Mouse (Mus musculus) layer of hippocampus, adult 2 months (tissue): ENCODE results near the gene Corin. TPM values are rescaled to one million over a fixed set of nuclear protein-coding genes. Genes with fewer than 3 reads are reported as not detected.

Source experiments
- DNase-seq, 2 experiments: peaks; one replicate each; pipeline ENCODE4 v3.0.0; 2022; ENCODE audit warnings: low spot score in 2 of 2
- H3K27ac ChIP-seq: fragments of 200-600 bp; 2 replicates; pipeline ENCODE4 v1.8.1; 2022
- H3K4me3 ChIP-seq: fragments of 200-600 bp; 2 replicates; pipeline ENCODE4 v1.8.1; 2022; ENCODE audit warnings: mild to moderate bottlenecking
- CTCF ChIP-seq: fragments of 200-600 bp; conservative IDR thresholded peaks from 2 replicates; pipeline ENCODE4 v1.8.1; 2022; ENCODE audit warnings: antibody characterized with exemption, mild to moderate bottlenecking, moderate library complexity
- total RNA-seq, 2 experiments: library from RNA; stranded (reverse); gene quantifications; 2 replicates each; pipeline ENCODE4 v1.2.3; 2021

The Corin gene
- total RNA-seq, 2 experiments from 2014 or later = 0.15 to 0.28 TPM

GRCm38 (mm10) chr5:72425342-72426010, 78.8 kb downstream of the Corin start:
- no peak overlapping the region; the same call in 1 of the 2 replicates for H3K27ac ChIP-seq
- H3K4me3 ChIP-seq = no peak overlapping the region
- peak in 1 of 2 experiments; percentile 10 for DNase-seq
- no peak for TF ChIP-seq CTCF

- Histone ChIP-seq H3K4me3 (no peak overlapping the region), H3K27ac (no peak overlapping the region)
- no peak for TF ChIP-seq CTCF
- DNase-seq = no peak
Observed at GRCm38 (mm10) chr5:72411874-72412329, 92.4 kb downstream of the Corin start.

- no peak overlapping the region for H3K4me3 ChIP-seq
- no peak overlapping the region for H3K27ac ChIP-seq
- no peak for DNase-seq
- TF ChIP-seq CTCF = no peak
Observed at GRCm38 (mm10) chr5:72410841-72411240, 93.4 kb downstream of the Corin start.

- Histone ChIP-seq H3K4me3 (no peak overlapping the region), H3K27ac (no peak overlapping the region)
- no peak for DNase-seq
- TF ChIP-seq CTCF = no peak
Observed at GRCm38 (mm10) chr5:72403376-72403775, 100.9 kb downstream of the Corin start.

GRCm38 (mm10) chr5:72402913-72403312, 101.4 kb downstream of the Corin start:
- H3K27ac ChIP-seq = no peak overlapping the region
- TF ChIP-seq CTCF = no peak
- DNase-seq = no peak

GRCm38 (mm10) chr5:72401778-72402177, 102.5 kb downstream of the Corin start:
- TF ChIP-seq CTCF = no peak
- no peak for DNase-seq
- H3K4me3 ChIP-seq = no peak overlapping the region
- no peak overlapping the region for H3K27ac ChIP-seq

More at GRCm38 (mm10) chr5:72402913-72403312, 101.4 kb downstream of the Corin start:
- no peak overlapping the region for H3K4me3 ChIP-seq

- Histone ChIP-seq H3K4me3 (no peak overlapping the region), H3K27ac (no peak overlapping the region)
- no peak for DNase-seq
- TF ChIP-seq CTCF = no peak
Observed at GRCm38 (mm10) chr5:72401251-72401650, 103.0 kb downstream of the Corin start.

- no peak for TF ChIP-seq CTCF
- DNase-seq = no peak
- no peak overlapping the region for H3K4me3 ChIP-seq
- no peak overlapping the region for H3K27ac ChIP-seq
Observed at GRCm38 (mm10) chr5:72382148-72382547, 122.1 kb downstream of the Corin start.

GRCm38 (mm10) chr5:72380616-72381015, 123.7 kb downstream of the Corin start:
- no peak overlapping the region for H3K4me3 ChIP-seq
- no peak for TF ChIP-seq CTCF
- H3K27ac ChIP-seq = no peak overlapping the region
- DNase-seq = no peak

GRCm38 (mm10) chr5:72368004-72368403, 136.3 kb downstream of the Corin start:
- no peak for TF ChIP-seq CTCF
- DNase-seq = no peak
- H3K4me3 ChIP-seq = no peak overlapping the region
- H3K27ac ChIP-seq = no peak overlapping the region

- no peak overlapping the region for H3K27ac ChIP-seq
- no peak for DNase-seq
- H3K4me3 ChIP-seq = no peak overlapping the region
- no peak for TF ChIP-seq CTCF
Observed at GRCm38 (mm10) chr5:72365801-72366200, 138.5 kb downstream of the Corin start.

- Histone ChIP-seq H3K4me3 (no peak overlapping the region), H3K27ac (no peak overlapping the region)
- no peak for TF ChIP-seq CTCF
- no peak for DNase-seq
Observed at GRCm38 (mm10) chr5:72363838-72364237, 140.4 kb downstream of the Corin start.

GRCm38 (mm10) chr5:72353746-72354145, 150.5 kb downstream of the Corin start:
- H3K27ac ChIP-seq = no peak overlapping the region
- DNase-seq = no peak
- no peak for TF ChIP-seq CTCF
- H3K4me3 ChIP-seq = no peak overlapping the region

GRCm38 (mm10) chr5:72350081-72350758, 154.1 kb downstream of the Corin start:
- peak; percentile 36 to 55 for DNase-seq
- Histone ChIP-seq H3K27ac (no peak overlapping the region), H3K4me3 (no peak overlapping the region)
- TF ChIP-seq CTCF = peak; percentile 86
